Mouse (Mus musculus) liver, embryonic 12.5 days (tissue): ENCODE measurements around the gene Opn3. TPM values are rescaled to one million over a fixed set of nuclear protein-coding genes. Genes with fewer than 3 reads are reported as not detected.

Experiments used
- ATAC-seq: fragments of 200-750 bp; cut with Nextera tagmentation; 2 replicates; pipeline ENCODE4 v1.8.0; 2017; ENCODE audit warnings: moderate number of reproducible peaks, mild to moderate bottlenecking, moderate library complexity
- H3K27ac ChIP-seq: fragments of 300-500 bp; sonication (generic); 2 replicates; pipeline ENCODE4 v1.5.1; 2016; ENCODE audit warnings: mild to moderate bottlenecking
- H3K27me3 ChIP-seq: fragments of 300-500 bp; sonication (generic); replicated peaks from 2 replicates; pipeline ENCODE4 v1.6.1; 2016; ENCODE audit warnings: mild to moderate bottlenecking, moderate library complexity
- H3K36me3 ChIP-seq: fragments of 300-500 bp; sonication (generic); 2 replicates; pipeline ENCODE4 v1.6.1; 2016; ENCODE audit warnings: mild to moderate bottlenecking, moderate library complexity
- H3K4me1 ChIP-seq: fragments of 300-500 bp; sonication (generic); 2 replicates; pipeline ENCODE4 v1.6.1; 2016
- H3K4me2 ChIP-seq: fragments of 300-500 bp; sonication (generic); 2 replicates; pipeline ENCODE4 v1.6.1; 2016; ENCODE audit warnings: mild to moderate bottlenecking, moderate library complexity
- H3K4me3 ChIP-seq: fragments of 300-500 bp; sonication (generic); 2 replicates; pipeline ENCODE4 v1.5.1; 2016; ENCODE audit warnings: mild to moderate bottlenecking, moderate library complexity
- H3K9ac ChIP-seq: fragments of 300-500 bp; sonication (generic); 2 replicates; pipeline ENCODE4 v1.6.1; 2016; ENCODE audit warnings: mild to moderate bottlenecking, moderate library complexity
- H3K9me3 ChIP-seq: fragments of 300-500 bp; sonication (generic); replicated peaks from 2 replicates; pipeline ENCODE4 v1.6.1; 2016; ENCODE audit warnings: mild to moderate bottlenecking, moderate library complexity
- WGBS: fragments of 180-500 bp; shearing (Covaris S2); methylation state at CpG from one replicate; pipeline ENCODE4 v1.1.7; 2016; ENCODE audit not compliant: insufficient replicate concordance; 5-methylcytosine and 5-hydroxymethylcytosine counted together
- polyA plus RNA-seq: library from polyadenylated mRNA; unstranded; fragments of >200 nt; fragmentation: Nextera tagmentation; extraction: Ambion mirVana; gene quantifications from 2 replicates; pipeline ENCODE4 v1.2.1, GENCODE M21; 2016

Gene Opn3
- polyA plus RNA-seq, 1 experiment from 2014 or later = 2.5 TPM

DNA sequence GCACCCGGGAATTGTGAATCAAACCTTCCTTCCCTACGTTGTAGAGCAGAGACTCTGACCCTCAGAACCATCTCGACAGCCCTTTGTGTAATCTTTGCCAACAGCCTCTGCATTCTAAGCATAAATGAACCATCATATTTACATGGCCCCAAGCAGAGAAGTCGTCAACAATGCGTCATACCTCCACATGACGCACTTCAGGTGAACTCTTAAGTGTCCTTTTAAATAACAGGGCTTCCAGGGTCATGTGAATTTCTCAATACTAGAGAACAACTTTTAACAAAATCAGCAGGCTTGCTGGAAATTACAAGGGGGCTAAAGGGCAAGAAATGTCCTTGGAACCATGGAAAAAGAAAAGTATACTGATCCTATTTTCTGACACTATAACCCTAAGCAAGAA lies 68.9 kb downstream of the Opn3 start:
- Histone ChIP-seq H3K4me3 (no peak overlapping the region), H3K9ac (no peak overlapping the region), H3K27ac (no peak overlapping the region), H3K9me3 (no peaks in the 10 kb centered on the region), H3K27me3 (no peaks in the 10 kb centered on the region), H3K4me2 (no peak overlapping the region), H3K36me3 (peaks cover 22% of the 10 kb centered on the region), H3K4me1 (peaks cover 19% of the 10 kb centered on the region)
- ATAC-seq = no peak
- 84% methylated on average over 6 of the region's 6 CpGs for WGBS

DNA sequence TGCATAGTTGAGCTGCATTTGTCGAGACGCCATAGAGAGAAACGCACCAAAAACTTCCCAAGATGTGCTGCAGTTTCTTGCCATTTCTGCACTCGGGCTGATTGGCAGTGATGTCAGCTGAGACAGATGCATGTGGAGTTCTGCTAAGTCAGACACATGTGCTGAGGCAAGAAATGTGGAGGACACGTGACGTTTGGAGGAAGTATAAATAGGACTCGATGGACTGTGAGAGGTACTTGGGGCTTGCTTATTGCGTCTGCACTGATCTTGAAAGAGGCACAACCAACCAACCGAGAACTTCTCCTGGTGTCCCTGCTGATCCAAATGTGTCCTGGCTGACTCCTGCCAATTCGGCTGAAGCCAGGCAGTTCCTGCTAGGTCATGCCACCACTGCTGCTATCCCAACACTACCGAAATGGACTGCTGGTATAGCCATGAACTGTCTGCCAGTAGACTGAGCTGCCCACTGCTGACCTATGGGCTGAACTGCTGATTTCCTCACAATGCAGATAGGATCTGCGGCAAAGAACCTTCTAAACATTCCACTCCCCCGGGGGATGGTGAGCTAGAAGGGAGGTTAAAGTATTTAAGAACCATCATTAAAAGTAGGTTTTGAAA lies 72.7 kb downstream of the Opn3 start, which contains the start of gene Kmo:
TSS of gene Kmo (plus strand) at position 568 of the 618 bp plus-strand sequence.
- H3K9ac ChIP-seq = no peak within 1 kb of the TSS
- peaks cover 16% of the 10 kb centered on the region for H3K4me1 ChIP-seq
- WGBS = 82% methylated on average over 13 of the region's 13 CpGs

DNA sequence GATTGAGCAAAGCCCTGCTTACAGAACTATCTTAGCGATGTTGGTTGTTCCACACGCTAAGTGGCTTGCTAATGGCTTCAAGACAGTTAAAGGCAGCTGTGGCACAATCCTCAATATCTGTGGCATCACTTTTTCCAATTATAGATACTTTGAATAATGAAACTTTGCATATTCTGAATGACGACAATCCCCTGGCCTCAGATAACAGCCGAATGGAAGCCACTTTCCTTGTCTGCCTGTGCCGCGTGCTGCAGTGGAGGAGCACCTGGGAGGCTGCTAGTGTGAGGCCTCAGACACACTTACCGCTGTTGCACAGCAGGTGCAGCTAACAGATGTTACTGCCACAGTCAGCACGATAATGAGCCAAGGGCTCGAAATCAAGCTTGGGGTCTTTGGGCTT lies 77.6 kb downstream of the Opn3 start:
- H3K36me3 ChIP-seq = peaks cover 89% of the 10 kb centered on the region
- H3K27me3 ChIP-seq = no peaks in the 10 kb centered on the region
- no peak overlapping the region for H3K4me3 ChIP-seq
- no peak overlapping the region for H3K9ac ChIP-seq
- no peak overlapping the region for H3K27ac ChIP-seq
- H3K9me3 ChIP-seq = no peaks in the 10 kb centered on the region
- WGBS = 91% methylated on average over 9 of the region's 9 CpGs
- no peaks in the 10 kb centered on the region for H3K4me1 ChIP-seq
- ATAC-seq = no peak
- no peak overlapping the region for H3K4me2 ChIP-seq

More for the DNA sequence above, 72.7 kb downstream of the Opn3 start, which contains the start of gene Kmo:
- H3K36me3 ChIP-seq = peaks cover 56% of the 10 kb centered on the region
- no peak within 1 kb of the TSS for H3K4me3 ChIP-seq
- H3K9me3 ChIP-seq = no peaks in the 10 kb centered on the region
- ATAC-seq = no peak
- no peak within 1 kb of the TSS for H3K4me2 ChIP-seq
- no peak within 1 kb of the TSS for H3K27ac ChIP-seq
- no peaks in the 10 kb centered on the region for H3K27me3 ChIP-seq

Other genes starting within 250 kb of the Opn3 start
- gene Rgs7, start 200.3 kb downstream of the Opn3 start, polyA plus RNA-seq = 0.07 and 0.17 TPM in 2 replicates
- 2.9 and 3.2 TPM in 2 replicates for gene Kmo, start 72.4 kb downstream of the Opn3 start, polyA plus RNA-seq
- gene Fh1, start 67.1 kb downstream of the Opn3 start, polyA plus RNA-seq = 80.2 and 87.8 TPM in 2 replicates
- gene Chml, start 125 bp upstream of the Opn3 start, polyA plus RNA-seq = 1.6 TPM in 2 replicates
- gene Wdr64, start 5.8 kb upstream of the Opn3 start, polyA plus RNA-seq = not detected in 2 replicates
- 76.5 and 78.4 TPM in 2 replicates for gene Exo1, start 187.8 kb upstream of the Opn3 start, polyA plus RNA-seq
- gene Gm38100, start 227.6 kb upstream of the Opn3 start, polyA plus RNA-seq = not detected in 2 replicates